Mouse (Mus musculus) urinary bladder, adult 2 months (tissue): ENCODE measurements around the gene Trim8. TPM values are rescaled to one million over a fixed set of nuclear protein-coding genes. Genes with fewer than 3 reads are reported as not detected.

Experiments
- DNase-seq: peaks from one replicate; pipeline ENCODE4 v3.0.0; 2022; ENCODE audit warnings: low spot score
- polyA plus RNA-seq: library from polyadenylated mRNA; depleted of rRNA; stranded (reverse); fragments of >200 nt; gene quantifications from 2 replicates; pipeline ENCODE4 v1.2.3, GENCODE M21; 2012; rRNA removed

Trim8 gene
- polyA plus RNA-seq, 1 experiment: 17.2 TPM

GRCm38 (mm10) chr19:46548110-46548509 is 46.6 kb downstream of the Trim8 start:
- DNase-seq: no peak

- no peak for DNase-seq
These were observed 48.9 kb downstream of the Trim8 start for GRCm38 (mm10) chr19:46550385-46550784.

GRCm38 (mm10) chr19:46552496-46552895 is 51.0 kb downstream of the Trim8 start:
- DNase-seq: no peak

GRCm38 (mm10) chr19:46553541-46553955 is 52.0 kb downstream of the Trim8 start:
- DNase-seq: no peak

- no peak for DNase-seq
These were observed 56.5 kb downstream of the Trim8 start for GRCm38 (mm10) chr19:46558009-46558408.

GRCm38 (mm10) chr19:46558631-46559030 is 57.1 kb downstream of the Trim8 start:
- DNase-seq: no peak

- DNase-seq: no peak
These were observed 60.6 kb downstream of the Trim8 start for GRCm38 (mm10) chr19:46562132-46562531.

GRCm38 (mm10) chr19:46562581-46563515 is 61.3 kb downstream of the Trim8 start:
- DNase-seq: no peak

GRCm38 (mm10) chr19:46563603-46564002 is 62.1 kb downstream of the Trim8 start:
- DNase-seq: no peak

GRCm38 (mm10) chr19:46564043-46564462 is 62.6 kb downstream of the Trim8 start:
- DNase-seq: no peak

Other genes starting within 250 kb of the Trim8 start
- gene Nfkb2, start 197.4 kb upstream of the Trim8 start, polyA plus RNA-seq: 23.0 and 24.7 TPM in 2 replicates
- 156 and 191 TPM in 2 replicates for gene Psd, start 174.5 kb upstream of the Trim8 start, polyA plus RNA-seq
- 11.0 and 11.7 TPM in 2 replicates for gene Fbxl15, start 173.5 kb upstream of the Trim8 start, polyA plus RNA-seq
- 114 and 120 TPM in 2 replicates for gene Cuedc2, start 163.0 kb upstream of the Trim8 start, polyA plus RNA-seq
- gene Mfsd13a, start 160.6 kb upstream of the Trim8 start, polyA plus RNA-seq: 4.8 and 5.2 TPM in 2 replicates
- gene 2310034G01Rik, start 151.4 kb upstream of the Trim8 start, polyA plus RNA-seq: 2.4 and 3.0 TPM in 2 replicates
- gene Actr1a, start 106.0 kb upstream of the Trim8 start, polyA plus RNA-seq: 99.3 and 101 TPM in 2 replicates
- gene Sufu, start 104.8 kb upstream of the Trim8 start, polyA plus RNA-seq: 15.5 and 19.7 TPM in 2 replicates
- gene Arl3, start 71.5 kb downstream of the Trim8 start, polyA plus RNA-seq: 93.7 and 103 TPM in 2 replicates
- gene Sfxn2, start 71.7 kb downstream of the Trim8 start, polyA plus RNA-seq: 5.8 and 7.5 TPM in 2 replicates
- 60.0 and 70.2 TPM in 2 replicates for gene Wbp1l, start 97.4 kb downstream of the Trim8 start, polyA plus RNA-seq
- not detected in 2 replicates for gene Cyp17a1, start 171.5 kb downstream of the Trim8 start, polyA plus RNA-seq
- gene Borcs7, start 188.2 kb downstream of the Trim8 start, polyA plus RNA-seq: 11.8 and 12.8 TPM in 2 replicates
- 21.9 and 25.0 TPM in 2 replicates for gene As3mt, start 205.8 kb downstream of the Trim8 start, polyA plus RNA-seq